Mouse (Mus musculus) neural tube, embryonic 13.5 days (tissue): ENCODE results near the gene Bcl9l. TPM values are rescaled to one million over a fixed set of nuclear protein-coding genes. Genes with fewer than 3 reads are reported as not detected.

ENCODE experiments used
- ATAC-seq: fragments of 200-750 bp; cut with Nextera tagmentation; 2 replicates; pipeline ENCODE4 v1.8.0; 2017; ENCODE audit warnings: low read depth, mild to moderate bottlenecking, moderate TSS enrichment, moderate library complexity
- H3K27ac ChIP-seq: fragments of 300-500 bp; sonication (generic); replicated peaks from 2 replicates; pipeline ENCODE4 v1.5.1; 2015; ENCODE audit warnings: moderate library complexity, mild to moderate bottlenecking, inconsistent platforms
- H3K27me3 ChIP-seq: fragments of 300-500 bp; sonication (generic); 2 replicates; pipeline ENCODE4 v1.6.1; 2015; ENCODE audit warnings: mild to moderate bottlenecking, inconsistent platforms
- H3K36me3 ChIP-seq: fragments of 300-500 bp; sonication (generic); 2 replicates; pipeline ENCODE4 v1.6.1; 2015; ENCODE audit warnings: mild to moderate bottlenecking, inconsistent platforms
- H3K4me1 ChIP-seq: fragments of 300-500 bp; sonication (generic); replicated peaks from 2 replicates; pipeline ENCODE4 v1.6.1; 2015; ENCODE audit warnings: inconsistent platforms
- H3K4me2 ChIP-seq: fragments of 300-500 bp; sonication (generic); 2 replicates; pipeline ENCODE4 v1.6.1; 2015; ENCODE audit warnings: inconsistent platforms, mild to moderate bottlenecking, moderate library complexity
- H3K4me3 ChIP-seq: fragments of 300-500 bp; sonication (generic); 2 replicates; pipeline ENCODE4 v1.5.1; 2015; ENCODE audit warnings: mild to moderate bottlenecking, inconsistent platforms
- H3K9ac ChIP-seq: fragments of 300-500 bp; sonication (generic); 2 replicates; pipeline ENCODE4 v1.6.1; 2015; ENCODE audit warnings: moderate library complexity, mild to moderate bottlenecking, inconsistent platforms
- H3K9me3 ChIP-seq: fragments of 300-500 bp; sonication (generic); 2 replicates; pipeline ENCODE4 v1.6.1; 2016; ENCODE audit warnings: inconsistent platforms
- WGBS: fragments of 180-500 bp; shearing (Covaris S2); methylation state at CpG from one replicate; pipeline ENCODE4 v1.1.7; 2015; 5-methylcytosine and 5-hydroxymethylcytosine counted together
- polyA plus RNA-seq: library from polyadenylated mRNA; unstranded; fragments of >200 nt; fragmentation: Nextera tagmentation; extraction: Ambion mirVana; gene quantifications from 2 replicates; pipeline ENCODE4 v1.2.1, GENCODE M21; 2015

Gene Bcl9l
- polyA plus RNA-seq, 1 experiment from 2014 or later, result 9.4 TPM

DNA sequence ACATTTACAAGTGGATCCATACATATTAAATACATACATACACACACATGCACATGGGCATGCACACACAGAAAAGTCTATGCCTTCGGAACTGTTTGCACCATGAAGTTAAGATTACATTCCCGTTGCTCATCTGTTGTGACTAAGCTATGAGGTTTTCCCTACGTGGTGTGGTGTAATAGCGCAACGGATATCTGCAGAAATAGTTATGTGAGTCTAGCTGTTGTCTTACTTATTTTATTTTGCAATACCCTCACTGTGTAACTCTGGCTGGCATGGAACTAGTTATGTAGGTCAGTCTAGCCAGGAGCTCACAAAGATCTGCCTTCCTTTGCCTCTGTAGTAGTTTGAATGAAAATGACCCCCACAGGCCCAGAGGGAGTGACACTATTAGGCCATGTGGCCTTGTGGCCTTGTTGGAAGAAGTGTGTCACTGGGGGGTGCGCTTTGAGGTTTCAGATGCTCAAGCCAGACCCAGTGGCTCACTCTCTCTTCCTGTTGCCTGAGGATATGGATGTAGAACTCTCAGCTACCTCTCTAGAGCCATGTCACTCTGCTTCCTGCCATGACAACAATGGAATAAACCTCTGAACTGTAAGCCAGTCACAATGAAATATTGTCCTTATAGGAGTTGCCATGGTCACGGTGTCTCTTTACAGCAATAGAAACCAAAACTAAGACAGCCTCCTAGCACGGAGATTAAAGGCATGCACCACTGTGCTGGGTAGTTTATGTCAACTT, 66.0 kb downstream of the Bcl9l start:
- whole genome bisulfite sequencing, result 93% methylated on average over 8 of the region's 8 CpGs
- H3K27ac ChIP-seq, result no peak overlapping the region
- no peak overlapping the region for H3K9ac ChIP-seq
- no peaks in the 10 kb centered on the region for H3K27me3 ChIP-seq
- H3K4me2 ChIP-seq, result no peak overlapping the region
- ATAC-seq, result no peak
- H3K36me3 ChIP-seq, result no peaks in the 10 kb centered on the region
- no peaks in the 10 kb centered on the region for H3K4me1 ChIP-seq
- H3K9me3 ChIP-seq, result no peaks in the 10 kb centered on the region
- H3K4me3 ChIP-seq, result no peak overlapping the region

DNA sequence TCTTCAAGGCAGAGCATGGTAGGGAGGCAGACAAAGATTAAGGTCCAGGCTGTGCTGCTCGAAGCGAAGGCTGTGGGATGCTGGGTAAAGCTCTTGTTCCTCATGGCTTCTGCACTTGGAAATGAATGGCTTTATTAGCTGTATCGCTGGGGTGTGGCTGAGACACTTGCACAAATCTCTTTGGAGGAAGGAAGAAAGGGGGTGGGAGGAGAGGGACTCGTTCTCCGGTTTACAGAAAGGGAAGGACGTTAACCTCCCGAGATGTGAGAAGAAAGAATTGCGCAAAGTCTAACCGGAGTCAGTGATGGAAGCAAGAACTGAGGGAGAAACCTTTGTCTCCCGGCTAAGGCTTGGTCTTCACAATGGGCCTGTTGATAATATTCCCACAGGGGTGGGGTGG, 68.5 kb downstream of the Bcl9l start:
- Histone ChIP-seq H3K36me3 (no peaks in the 10 kb centered on the region), H3K4me2 (no peak overlapping the region), H3K9ac (no peak overlapping the region), H3K9me3 (no peaks in the 10 kb centered on the region), H3K4me3 (no peak overlapping the region), H3K27me3 (no peaks in the 10 kb centered on the region), H3K4me1 (no peaks in the 10 kb centered on the region), H3K27ac (no peak overlapping the region)
- no peak for ATAC-seq
- 85% methylated on average over 10 of the region's 10 CpGs for WGBS

DNA sequence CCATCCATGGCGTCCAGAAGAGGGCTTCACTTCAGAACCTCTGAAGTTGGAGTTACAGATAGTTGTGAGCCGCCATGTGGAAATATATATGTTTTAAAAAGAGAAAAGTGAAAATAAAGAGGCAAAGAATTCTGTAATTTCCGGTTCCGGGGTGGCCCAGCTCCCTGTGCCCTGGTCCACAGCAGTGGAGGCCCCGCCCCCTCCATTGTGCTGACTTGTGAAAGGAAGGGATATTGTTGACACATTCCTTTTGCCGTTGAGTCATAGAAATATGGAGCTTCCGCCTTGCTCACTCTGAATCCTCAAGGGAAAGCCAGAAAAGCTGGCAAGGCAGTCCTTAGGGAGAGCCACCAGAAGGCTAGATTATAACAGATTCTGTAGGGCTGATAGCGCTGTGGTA, 69.5 kb downstream of the Bcl9l start:
- no peak for ATAC-seq
- no peak overlapping the region for H3K9ac ChIP-seq
- H3K4me2 ChIP-seq, result no peak overlapping the region
- no peaks in the 10 kb centered on the region for H3K27me3 ChIP-seq
- 85% methylated on average over 8 of the region's 8 CpGs for WGBS
- no peaks in the 10 kb centered on the region for H3K4me1 ChIP-seq
- H3K4me3 ChIP-seq, result no peak overlapping the region
- no peaks in the 10 kb centered on the region for H3K36me3 ChIP-seq
- no peaks in the 10 kb centered on the region for H3K9me3 ChIP-seq
- H3K27ac ChIP-seq, result no peak overlapping the region

Other genes with a start within 250 kb of the Bcl9l start
- gene Cbl, start 248.8 kb upstream of the Bcl9l start, polyA plus RNA-seq, result 20.1 and 21.1 TPM in 2 replicates
- gene Ccdc153, start 242.1 kb upstream of the Bcl9l start, polyA plus RNA-seq, result not detected in 2 replicates
- gene Pdzd3, start 231.4 kb upstream of the Bcl9l start, polyA plus RNA-seq, result 0.33 and 0.48 TPM in 2 replicates
- gene Nlrx1, start 214.2 kb upstream of the Bcl9l start, polyA plus RNA-seq, result 4.5 and 4.7 TPM in 2 replicates
- 21.1 and 22.5 TPM in 2 replicates for gene Abcg4, start 194.2 kb upstream of the Bcl9l start, polyA plus RNA-seq
- gene Hinfp, start 177.2 kb upstream of the Bcl9l start, polyA plus RNA-seq, result 25.1 and 31.9 TPM in 2 replicates
- gene C2cd2l, start 162.5 kb upstream of the Bcl9l start, polyA plus RNA-seq, result 22.9 and 28.7 TPM in 2 replicates
- 37.3 and 41.2 TPM in 2 replicates for gene Dpagt1, start 156.8 kb upstream of the Bcl9l start, polyA plus RNA-seq
- gene H2afx, start 148.1 kb upstream of the Bcl9l start, polyA plus RNA-seq, result 131 TPM in 2 replicates
- 58.2 and 59.4 TPM in 2 replicates for gene Hmbs, start 138.6 kb upstream of the Bcl9l start, polyA plus RNA-seq
- 36.5 and 39.2 TPM in 2 replicates for gene Vps11, start 121.2 kb upstream of the Bcl9l start, polyA plus RNA-seq
- 26.4 and 29.6 TPM in 2 replicates for gene Hyou1, start 103.3 kb upstream of the Bcl9l start, polyA plus RNA-seq
- 62.9 and 71.2 TPM in 2 replicates for gene Slc37a4, start 86.0 kb upstream of the Bcl9l start, polyA plus RNA-seq
- gene Rps25, start 75.7 kb upstream of the Bcl9l start, polyA plus RNA-seq, result 1,179 TPM in 2 replicates
- 324 and 343 TPM in 2 replicates for gene Trappc4, start 75.2 kb upstream of the Bcl9l start, polyA plus RNA-seq
- 28.7 and 32.6 TPM in 2 replicates for gene Ccdc84, start 64.3 kb upstream of the Bcl9l start, polyA plus RNA-seq
- not detected in 2 replicates for gene Foxr1, start 41.7 kb upstream of the Bcl9l start, polyA plus RNA-seq
- gene Upk2, start 27.8 kb upstream of the Bcl9l start, polyA plus RNA-seq, result not detected in 2 replicates
- not detected in 2 replicates for gene Cxcr5, start 79.1 kb downstream of the Bcl9l start, polyA plus RNA-seq
- gene Ddx6, start 122.1 kb downstream of the Bcl9l start, polyA plus RNA-seq, result 15.7 and 17.9 TPM in 2 replicates
- not detected in 2 replicates for gene Treh, start 190.4 kb downstream of the Bcl9l start, polyA plus RNA-seq